Mouse (Mus musculus): ENCODE data around the gene Ubr1. TPM values are rescaled to one million over a fixed set of nuclear protein-coding genes. Genes with fewer than 3 reads are reported as not detected.

Gene Ubr1
- polyA plus RNA-seq, 1 experiment = 14.9 TPM

- TF ChIP-seq CTCF (IDR thresholded peaks at IDR 0.05; ENCODE audit: low read depth, low read length) (no peak), POLR2A (IDR thresholded peaks at IDR 0.05; ENCODE audit: borderline replicate concordance, low read depth, low read length) (no peak)
- Histone ChIP-seq H3K4me3 (ENCODE audit: insufficient read depth, low read length) (peak within 1 kb of the TSS; percentile 86), H3K4me1 (ENCODE audit: control insufficient read depth, insufficient read depth, low read length) (peaks cover 20% of the 10 kb centered on the region), H3K27ac (ENCODE audit: insufficient read depth, low read depth, low read length) (no peak within 1 kb of the TSS)
Measured at GRCm38 (mm10) chr2:120849449-120850423, 120.8 kb downstream of the Ubr1 start, which contains the start of gene Cdan1. Cdan1 (minus strand) TSS chr2:120850128.

GRCm38 (mm10) chr2:120845280-120845679 lies 125.2 kb downstream of the Ubr1 start:
- Histone ChIP-seq H3K27ac (ENCODE audit: insufficient read depth, low read depth, low read length) (no peak overlapping the region), H3K4me3 (ENCODE audit: insufficient read depth, low read length) (no peak overlapping the region), H3K4me1 (ENCODE audit: control insufficient read depth, insufficient read depth, low read length) (peaks cover 4% of the 10 kb centered on the region; the same call in 1 of the 2 replicates)
- no peak for TF ChIP-seq POLR2A (IDR thresholded peaks at IDR 0.05; ENCODE audit: borderline replicate concordance, low read depth, low read length)
- TF ChIP-seq CTCF (IDR thresholded peaks at IDR 0.05; ENCODE audit: low read depth, low read length) = no peak

GRCm38 (mm10) chr2:120843990-120844389 lies 126.5 kb downstream of the Ubr1 start:
- Histone ChIP-seq H3K27ac (ENCODE audit: insufficient read depth, low read depth, low read length) (no peak overlapping the region), H3K4me1 (ENCODE audit: control insufficient read depth, insufficient read depth, low read length) (peaks cover 4% of the 10 kb centered on the region; the same call in 1 of the 2 replicates), H3K4me3 (ENCODE audit: insufficient read depth, low read length) (no peak overlapping the region)
- no peak for TF ChIP-seq CTCF (IDR thresholded peaks at IDR 0.05; ENCODE audit: low read depth, low read length)
- no peak for TF ChIP-seq POLR2A (IDR thresholded peaks at IDR 0.05; ENCODE audit: borderline replicate concordance, low read depth, low read length)

DNA sequence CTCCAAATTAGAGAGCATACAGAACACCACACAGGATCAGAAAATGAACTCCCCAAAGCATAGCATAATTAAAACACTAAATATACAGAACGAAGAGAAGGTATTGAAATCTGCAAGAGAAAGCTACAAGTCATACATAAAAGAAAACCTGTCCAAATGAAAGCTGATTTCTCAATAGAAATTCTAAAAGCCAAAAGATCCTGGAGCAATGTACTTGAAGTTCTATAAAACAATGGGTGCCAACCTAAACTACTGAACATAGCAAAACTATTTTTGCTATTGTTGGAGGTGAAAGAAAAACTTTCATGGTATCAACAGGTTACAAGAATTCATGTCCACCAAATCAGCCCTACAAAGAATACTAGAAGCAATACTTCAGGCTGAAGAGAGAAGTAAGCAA lies 129.3 kb downstream of the Ubr1 start:
- no peak for TF ChIP-seq CTCF (IDR thresholded peaks at IDR 0.05; ENCODE audit: low read depth, low read length)
- no peak for TF ChIP-seq POLR2A (IDR thresholded peaks at IDR 0.05; ENCODE audit: borderline replicate concordance, low read depth, low read length)
- Histone ChIP-seq H3K4me1 (ENCODE audit: control insufficient read depth, insufficient read depth, low read length) (no peaks in the 10 kb centered on the region), H3K4me3 (ENCODE audit: insufficient read depth, low read length) (no peak overlapping the region), H3K27ac (ENCODE audit: insufficient read depth, low read depth, low read length) (no peak overlapping the region)

DNA sequence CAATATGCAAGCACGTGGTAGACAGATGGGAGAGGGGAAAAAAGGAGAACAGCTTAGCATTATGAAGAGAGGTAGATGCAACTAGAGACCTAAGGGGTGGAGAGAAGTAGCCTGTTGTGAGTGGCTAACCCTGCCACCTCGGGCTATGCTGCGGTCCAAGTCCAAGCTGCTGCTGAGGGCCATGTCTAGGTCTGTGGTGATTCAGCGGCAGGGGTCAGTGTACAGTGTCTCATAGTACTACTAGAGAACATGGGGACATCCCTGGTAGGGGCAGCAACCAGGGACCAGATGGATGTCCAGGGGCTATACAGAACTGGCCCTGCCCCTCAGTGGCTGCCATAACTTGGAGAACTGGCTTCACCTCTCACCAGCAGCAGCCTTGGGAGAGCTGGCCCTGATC lies 135.3 kb downstream of the Ubr1 start:
- peaks cover 2% of the 10 kb centered on the region; the same call in 1 of the 2 replicates for H3K4me1 ChIP-seq (ENCODE audit: control insufficient read depth, insufficient read depth, low read length)
- no peak for TF ChIP-seq POLR2A (IDR thresholded peaks at IDR 0.05; ENCODE audit: borderline replicate concordance, low read depth, low read length)
- no peak for TF ChIP-seq CTCF (IDR thresholded peaks at IDR 0.05; ENCODE audit: low read depth, low read length)
- no peak overlapping the region for H3K27ac ChIP-seq (ENCODE audit: insufficient read depth, low read depth, low read length)
- H3K4me3 ChIP-seq (ENCODE audit: insufficient read depth, low read length) = no peak overlapping the region

DNA sequence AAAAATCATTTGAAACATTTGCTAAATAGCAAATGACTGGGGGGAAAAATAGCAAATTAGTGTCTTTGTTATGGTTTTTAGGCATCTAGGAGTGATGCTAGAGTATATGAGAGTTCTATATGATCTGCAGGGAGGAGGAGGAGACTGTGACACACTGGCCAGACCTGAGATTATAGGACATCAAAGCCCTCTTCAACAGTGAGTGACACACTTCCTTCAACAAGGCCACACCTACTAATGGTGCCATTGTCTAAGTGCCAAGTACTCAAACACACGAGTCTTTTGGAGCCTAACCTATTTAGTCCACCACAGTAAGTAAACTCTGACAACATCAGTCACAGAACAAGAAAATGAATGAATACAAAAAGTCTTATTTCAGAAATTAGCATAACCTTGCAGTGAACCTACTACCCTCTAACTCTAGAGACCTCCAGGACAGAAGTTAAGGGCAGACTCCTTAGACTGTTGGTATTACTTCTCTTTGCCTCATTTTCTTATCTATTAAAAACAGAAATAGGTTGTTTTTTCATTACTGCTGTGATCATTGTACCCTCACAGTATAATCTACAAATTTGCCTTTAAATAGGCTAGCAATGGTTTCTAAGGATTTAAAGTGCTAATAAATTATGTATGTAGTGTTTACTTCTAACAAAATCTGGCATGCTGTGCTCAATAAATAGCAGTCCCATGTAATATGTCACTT lies 143.4 kb downstream of the Ubr1 start:
- TF ChIP-seq POLR2A (IDR thresholded peaks at IDR 0.05; ENCODE audit: borderline replicate concordance, low read depth, low read length) (no peak), CTCF (IDR thresholded peaks at IDR 0.05; ENCODE audit: low read depth, low read length) (no peak)
- Histone ChIP-seq H3K4me1 (ENCODE audit: control insufficient read depth, insufficient read depth, low read length) (no peaks in the 10 kb centered on the region), H3K27ac (ENCODE audit: insufficient read depth, low read depth, low read length) (no peak overlapping the region)

More for the DNA sequence above, 143.4 kb downstream of the Ubr1 start:
- no peak overlapping the region for H3K4me3 ChIP-seq (ENCODE audit: insufficient read depth, low read length)

Other genes with a start within 250 kb of the Ubr1 start
- 12.2 and 15.7 TPM in 2 replicates for gene Cdan1, start 120.6 kb downstream of the Ubr1 start, polyA plus RNA-seq (2012; ENCODE audit: insufficient read depth, insufficient read length, missing spikeins)
- 4.4 and 4.9 TPM in 2 replicates for gene Ttbk2, start 120.1 kb downstream of the Ubr1 start, polyA plus RNA-seq (2012; ENCODE audit: insufficient read depth, insufficient read length, missing spikeins)
- gene Tmem62, start 6.3 kb upstream of the Ubr1 start, polyA plus RNA-seq (2012; ENCODE audit: insufficient read depth, insufficient read length, missing spikeins) = 7.2 and 11.4 TPM in 2 replicates
- gene Ccndbp1, start 37.7 kb upstream of the Ubr1 start, polyA plus RNA-seq (2012; ENCODE audit: insufficient read depth, insufficient read length, missing spikeins) = 69.8 and 70.8 TPM in 2 replicates
- gene Epb42, start 66.4 kb upstream of the Ubr1 start, polyA plus RNA-seq (2012; ENCODE audit: insufficient read depth, insufficient read length, missing spikeins) = not detected in 2 replicates
- gene Tgm5, start 115.1 kb upstream of the Ubr1 start, polyA plus RNA-seq (2012; ENCODE audit: insufficient read depth, insufficient read length, missing spikeins) = not detected in 2 replicates
- not detected in 2 replicates for gene Tgm7, start 139.1 kb upstream of the Ubr1 start, polyA plus RNA-seq (2012; ENCODE audit: insufficient read depth, insufficient read length, missing spikeins)
- 6.0 and 7.6 TPM in 2 replicates for gene Adal, start 169.7 kb upstream of the Ubr1 start, polyA plus RNA-seq (2012; ENCODE audit: insufficient read depth, insufficient read length, missing spikeins)
- gene Lcmt2, start 169.9 kb upstream of the Ubr1 start, polyA plus RNA-seq (2012; ENCODE audit: insufficient read depth, insufficient read length, missing spikeins) = 5.9 and 6.2 TPM in 2 replicates
- 61.9 and 68.4 TPM in 2 replicates for gene Tubgcp4, start 199.9 kb upstream of the Ubr1 start, polyA plus RNA-seq (2012; ENCODE audit: insufficient read depth, insufficient read length, missing spikeins)
- gene Zscan29, start 200.4 kb upstream of the Ubr1 start, polyA plus RNA-seq (2012; ENCODE audit: insufficient read depth, insufficient read length, missing spikeins) = 27.5 and 28.5 TPM in 2 replicates

Measured in bone marrow macrophage, adult 2 months (primary cell).